Mouse (Mus musculus) C2C12 (cell line): ENCODE results near the gene Ccdc57. TPM values are rescaled to one million over a fixed set of nuclear protein-coding genes. Genes with fewer than 3 reads are reported as not detected.

ENCODE experiments used
- H3K27me3 ChIP-seq: one replicate; pipeline ENCODE4 v1.6.1; 2011; ENCODE audit not compliant: control insufficient read depth, insufficient read depth, insufficient read length
- H3K36me3 ChIP-seq: one replicate; pipeline ENCODE4 v1.6.1; 2011; ENCODE audit not compliant: control insufficient read depth, insufficient read depth
- H3K4me3 ChIP-seq: one replicate; pipeline ENCODE4 v1.5.1; 2011; ENCODE audit warnings: mild to moderate bottlenecking, control low read depth; ENCODE audit not compliant: poor library complexity, insufficient read depth, severe bottlenecking
- H3K79me2 ChIP-seq: one replicate; pipeline ENCODE4 v1.6.1; 2011; ENCODE audit not compliant: control insufficient read depth, insufficient read depth
- H3K79me3 ChIP-seq: one replicate; pipeline ENCODE4 v1.6.1; 2011; ENCODE audit warnings: low read depth, control low read depth
- H3ac ChIP-seq: one replicate; pipeline ENCODE3; 2011; ENCODE audit warnings: low read depth; ENCODE audit not compliant: control insufficient read depth, insufficient read length
- CEBPB ChIP-seq: IDR thresholded peaks from one replicate; pipeline ENCODE4 v1.6.1; 2011; ENCODE audit warnings: low read depth, mild to moderate bottlenecking, control low read depth, moderate library complexity
- CTCF ChIP-seq: IDR thresholded peaks from one replicate; pipeline ENCODE4 v1.5.1; 2011; ENCODE audit not compliant: control insufficient read depth, insufficient read depth, insufficient read length
- FOSL1 ChIP-seq: IDR thresholded peaks from one replicate; pipeline ENCODE4 v1.8.0; 2011; ENCODE audit warnings: mild to moderate bottlenecking, low read length; ENCODE audit not compliant: poor library complexity, insufficient read depth, severe bottlenecking
- MAX ChIP-seq: IDR thresholded peaks from one replicate; pipeline ENCODE4 v1.6.1; 2011; ENCODE audit warnings: mild to moderate bottlenecking, control low read depth
- MYOD1 ChIP-seq: IDR thresholded peaks from one replicate; pipeline ENCODE4 v1.6.1; 2011; ENCODE audit warnings: low read depth; ENCODE audit not compliant: control insufficient read depth, insufficient read length
- MYOG ChIP-seq: IDR thresholded peaks from one replicate; pipeline ENCODE4 v1.6.1; 2011; ENCODE audit not compliant: control insufficient read depth, insufficient read length; ENCODE audit errors: extremely low read depth
- USF1 ChIP-seq: IDR thresholded peaks from one replicate; pipeline ENCODE4 v1.6.1; 2011; ENCODE audit warnings: low read depth, mild to moderate bottlenecking, control low read depth, moderate library complexity
- polyA plus RNA-seq: library from polyadenylated mRNA; unstranded; fragments of >200 nt; fragmentation: generic; extraction: Trizol; gene quantifications from one replicate; pipeline ENCODE4 v1.2.1, GENCODE M21; 2012; ENCODE audit warnings: missing spikeins

The Ccdc57 gene
- polyA plus RNA-seq, 1 experiment = 1.1 TPM

GRCm38 (mm10) chr11:120905430-120905873, 27.2 kb downstream of the Ccdc57 start:
- no peak overlapping the region for H3K4me3 ChIP-seq

GRCm38 (mm10) chr11:120904561-120904960, 28.1 kb downstream of the Ccdc57 start:
- H3K79me3 ChIP-seq = no peaks in the 10 kb centered on the region
- no peak overlapping the region for H3K4me3 ChIP-seq
- H3K79me2 ChIP-seq = no peaks in the 10 kb centered on the region
- TF ChIP-seq MYOD1 = no peak
- TF ChIP-seq FOSL1 = no peak
- TF ChIP-seq CTCF = no peak
- TF ChIP-seq USF1 = no peak
- TF ChIP-seq MAX = no peak
- TF ChIP-seq MYOG = no peak
- TF ChIP-seq CEBPB = no peak
- no peaks in the 10 kb centered on the region for H3K36me3 ChIP-seq
- no peak overlapping the region for H3ac ChIP-seq
- H3K27me3 ChIP-seq = no peaks in the 10 kb centered on the region

More at GRCm38 (mm10) chr11:120905430-120905873, 27.2 kb downstream of the Ccdc57 start:
- no peaks in the 10 kb centered on the region for H3K79me3 ChIP-seq
- TF ChIP-seq CTCF (peak; percentile 99), MYOD1 (no peak), CEBPB (no peak), MYOG (no peak), MAX (no peak), FOSL1 (no peak)
- no peak overlapping the region for H3ac ChIP-seq
- no peaks in the 10 kb centered on the region for H3K27me3 ChIP-seq
- H3K36me3 ChIP-seq = no peaks in the 10 kb centered on the region
- no peaks in the 10 kb centered on the region for H3K79me2 ChIP-seq

GRCm38 (mm10) chr11:120903159-120903850, 29.4 kb downstream of the Ccdc57 start:
- H3K4me3 ChIP-seq = no peak overlapping the region
- TF ChIP-seq MAX (no peak), MYOD1 (no peak)
- H3K27me3 ChIP-seq = no peaks in the 10 kb centered on the region
- H3K79me3 ChIP-seq = no peaks in the 10 kb centered on the region
- no peak overlapping the region for H3ac ChIP-seq
- H3K36me3 ChIP-seq = no peaks in the 10 kb centered on the region
- no peaks in the 10 kb centered on the region for H3K79me2 ChIP-seq

- H3K79me2 ChIP-seq = no peaks in the 10 kb centered on the region
- no peaks in the 10 kb centered on the region for H3K36me3 ChIP-seq
- no peak for TF ChIP-seq CTCF
- no peak for TF ChIP-seq MYOG
- TF ChIP-seq MYOD1 = no peak
- no peak for TF ChIP-seq CEBPB
- TF ChIP-seq MAX = no peak
- TF ChIP-seq USF1 = no peak
- TF ChIP-seq FOSL1 = no peak
- no peaks in the 10 kb centered on the region for H3K27me3 ChIP-seq
- H3K4me3 ChIP-seq = no peak overlapping the region
- no peaks in the 10 kb centered on the region for H3K79me3 ChIP-seq
- no peak overlapping the region for H3ac ChIP-seq
Observed at GRCm38 (mm10) chr11:120902487-120903142, 30.1 kb downstream of the Ccdc57 start.

GRCm38 (mm10) chr11:120901729-120902486, 30.8 kb downstream of the Ccdc57 start:
- no peaks in the 10 kb centered on the region for H3K27me3 ChIP-seq
- TF ChIP-seq CTCF (no peak), MYOD1 (no peak), USF1 (no peak), FOSL1 (no peak), CEBPB (no peak), MYOG (no peak), MAX (no peak)
- H3K36me3 ChIP-seq = no peaks in the 10 kb centered on the region
- no peak overlapping the region for H3ac ChIP-seq
- H3K79me2 ChIP-seq = no peaks in the 10 kb centered on the region
- H3K4me3 ChIP-seq = no peak overlapping the region
- no peaks in the 10 kb centered on the region for H3K79me3 ChIP-seq
